Mouse (Mus musculus) liver, embryonic 13.5 days (tissue): Measurements from ENCODE around the gene Rpn1. TPM values are rescaled to one million over a fixed set of nuclear protein-coding genes. Genes with fewer than 3 reads are reported as not detected.

Experiments
- ATAC-seq: fragments of 200-750 bp; cut with Nextera tagmentation; 2 replicates; pipeline ENCODE4 v1.8.0; 2017; ENCODE audit warnings: low read depth, mild to moderate bottlenecking, moderate number of reproducible peaks, moderate library complexity
- DNase-seq: peaks from one replicate; pipeline ENCODE4 v3.0.0; 2022
- H3K27ac ChIP-seq: fragments of 300-500 bp; sonication (generic); 2 replicates; pipeline ENCODE4 v1.5.1; 2015; ENCODE audit warnings: moderate library complexity, mild to moderate bottlenecking, inconsistent platforms
- H3K27me3 ChIP-seq: fragments of 300-500 bp; sonication (generic); 2 replicates; pipeline ENCODE4 v1.6.1; 2015; ENCODE audit warnings: mild to moderate bottlenecking, inconsistent platforms
- H3K36me3 ChIP-seq: fragments of 300-500 bp; sonication (generic); 2 replicates; pipeline ENCODE4 v1.6.1; 2015; ENCODE audit warnings: mild to moderate bottlenecking, inconsistent platforms
- H3K4me1 ChIP-seq: fragments of 300-500 bp; sonication (generic); replicated peaks from 2 replicates; pipeline ENCODE4 v1.6.1; 2015; ENCODE audit warnings: inconsistent platforms
- H3K4me2 ChIP-seq: fragments of 300-500 bp; sonication (generic); 2 replicates; pipeline ENCODE4 v1.6.1; 2015; ENCODE audit warnings: inconsistent platforms, mild to moderate bottlenecking, moderate library complexity
- H3K4me3 ChIP-seq: fragments of 300-500 bp; sonication (generic); replicated peaks from 2 replicates; pipeline ENCODE4 v1.5.1; 2015; ENCODE audit warnings: mild to moderate bottlenecking, inconsistent platforms
- H3K9ac ChIP-seq: fragments of 300-500 bp; sonication (generic); 2 replicates; pipeline ENCODE4 v1.6.1; 2015; ENCODE audit warnings: mild to moderate bottlenecking, inconsistent platforms
- H3K9me3 ChIP-seq: fragments of 300-500 bp; sonication (generic); replicated peaks from 2 replicates; pipeline ENCODE4 v1.6.1; 2016; ENCODE audit warnings: inconsistent platforms
- WGBS: fragments of 180-500 bp; shearing (Covaris S2); methylation state at CpG from one replicate; pipeline ENCODE4 v1.1.7; 2015; ENCODE audit not compliant: insufficient replicate concordance; 5-methylcytosine and 5-hydroxymethylcytosine counted together
- microRNA-seq: library from miRNA; unstranded; fragments of <30 nt; microRNA quantifications from one replicate; pipeline ENCODE4, GENCODE M21; 2016
- polyA plus RNA-seq: library from polyadenylated mRNA; unstranded; fragments of >200 nt; fragmentation: Nextera tagmentation; extraction: Ambion mirVana; gene quantifications from 2 replicates; pipeline ENCODE4 v1.2.1, GENCODE M21; 2015

Gene Rpn1
- polyA plus RNA-seq, 1 experiment from 2014 or later, result 198 TPM

DNA sequence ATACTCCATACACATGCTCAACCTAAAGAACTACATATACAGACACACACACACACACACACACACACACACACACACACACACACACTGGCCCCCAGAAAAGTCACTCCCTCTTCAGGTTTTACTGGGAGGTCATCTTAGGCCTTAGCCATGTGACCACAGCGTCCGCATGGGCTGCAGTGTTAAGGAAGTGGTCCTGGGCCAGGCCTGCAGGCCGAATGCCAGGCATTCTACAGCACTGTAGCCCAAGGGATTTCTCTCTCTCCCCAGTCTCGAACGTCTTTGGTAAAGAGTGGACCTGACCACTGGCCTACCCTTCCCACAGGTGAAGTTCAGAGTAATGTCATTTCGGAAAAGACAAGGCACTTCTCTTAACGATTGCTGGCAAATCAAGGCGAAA is 62.3 kb downstream of the Rpn1 start:
- H3K4me1 ChIP-seq, result no peaks in the 10 kb centered on the region
- WGBS, result 72% methylated on average over 8 of the region's 8 CpGs
- ATAC-seq (no peak), DNase-seq (no peak)
- H3K9me3 ChIP-seq, result no peaks in the 10 kb centered on the region
- no peak overlapping the region for H3K4me2 ChIP-seq
- H3K27ac ChIP-seq, result no peak overlapping the region
- no peak overlapping the region for H3K9ac ChIP-seq
- no peak overlapping the region for H3K4me3 ChIP-seq
- 0 out of 2 replicates have a peak, but pooled peaks cover 5% of the 10 kb centered on the region for H3K27me3 ChIP-seq
- H3K36me3 ChIP-seq, result no peaks in the 10 kb centered on the region

DNA sequence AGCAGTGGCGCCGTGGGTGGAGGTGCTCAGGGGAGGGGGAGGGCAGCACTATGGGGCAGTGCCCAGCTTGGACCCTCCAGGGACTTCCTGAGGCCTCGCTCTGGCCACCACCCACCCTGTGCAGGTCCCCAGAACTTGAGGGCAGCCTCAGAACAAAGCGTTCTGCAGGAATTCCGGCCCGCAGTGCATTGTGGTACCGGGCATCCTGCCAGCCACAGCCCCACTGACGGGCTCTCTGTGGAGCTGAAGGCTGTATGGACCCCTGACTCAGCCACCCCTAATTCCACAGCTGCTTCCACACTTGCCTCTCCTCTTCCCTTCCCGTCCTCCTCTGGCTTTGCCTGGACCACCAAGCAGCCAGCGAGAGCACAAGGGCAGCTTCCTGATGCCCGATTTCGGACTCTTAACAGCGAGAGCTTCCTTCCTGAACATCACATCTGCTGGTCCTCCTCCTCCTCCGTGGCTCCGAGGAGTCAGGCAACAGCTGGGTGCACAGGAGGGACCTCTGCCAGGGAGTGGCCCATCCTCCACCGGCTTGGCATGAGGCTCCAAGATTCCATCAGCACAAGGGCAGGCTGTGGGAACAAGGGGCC is 63.2 kb downstream of the Rpn1 start:
- Histone ChIP-seq H3K4me3 (no peak overlapping the region), H3K27ac (no peak overlapping the region), H3K27me3 (0 out of 2 replicates have a peak, but pooled peaks cover 5% of the 10 kb centered on the region), H3K4me1 (no peaks in the 10 kb centered on the region), H3K9me3 (no peaks in the 10 kb centered on the region), H3K9ac (no peak overlapping the region), H3K4me2 (no peak overlapping the region), H3K36me3 (no peaks in the 10 kb centered on the region)
- whole genome bisulfite sequencing, result 49% methylated on average over 16 of the region's 16 CpGs
- DNase-seq, result no peak
- ATAC-seq, result 0 out of 2 replicates have a peak, but pooled peaks have one; percentile 10

DNA sequence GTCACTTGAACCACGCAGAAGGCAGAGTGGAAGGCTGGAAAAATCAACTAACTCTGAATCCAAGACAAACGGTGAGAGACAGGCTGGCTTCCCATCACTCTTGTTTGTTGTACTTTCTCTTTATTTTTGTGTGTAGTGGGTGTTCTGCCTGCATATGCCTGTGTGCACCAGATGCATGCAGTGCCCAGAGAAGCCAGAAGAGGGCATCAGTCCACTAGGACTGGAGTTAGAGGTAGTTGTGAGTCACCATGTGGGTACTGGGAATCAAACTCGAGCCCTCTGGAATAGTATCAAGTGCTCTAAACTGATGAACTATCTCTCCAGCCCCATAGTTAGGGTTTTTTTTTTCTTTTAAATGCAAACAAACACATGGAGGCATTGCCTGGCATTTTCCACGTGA is 67.1 kb downstream of the Rpn1 start:
- Histone ChIP-seq H3K9ac (no peak overlapping the region), H3K4me3 (no peak overlapping the region), H3K27me3 (0 out of 2 replicates have a peak, but pooled peaks cover 5% of the 10 kb centered on the region), H3K9me3 (no peaks in the 10 kb centered on the region), H3K4me1 (peaks cover 17% of the 10 kb centered on the region), H3K27ac (no peak overlapping the region), H3K4me2 (no peak overlapping the region), H3K36me3 (no peaks in the 10 kb centered on the region)
- DNase-seq (no peak), ATAC-seq (no peak)
- 64% methylated on average over 4 of the region's 4 CpGs for WGBS

GRCm38 (mm10) chr6:88152127-88152705 is 67.9 kb downstream of the Rpn1 start:
- H3K4me2 ChIP-seq, result peak overlapping the region; percentile 17
- 42% methylated on average over 14 of the region's 14 CpGs for WGBS

GRCm38 (mm10) chr6:88152979-88153378 is 68.7 kb downstream of the Rpn1 start:
- no peak for DNase-seq
- Histone ChIP-seq H3K9me3 (no peaks in the 10 kb centered on the region), H3K36me3 (no peaks in the 10 kb centered on the region), H3K27me3 (0 out of 2 replicates have a peak, but pooled peaks cover 5% of the 10 kb centered on the region), H3K4me3 (no peak overlapping the region), H3K9ac (no peak overlapping the region), H3K4me1 (peaks cover 17% of the 10 kb centered on the region), H3K27ac (no peak overlapping the region), H3K4me2 (no peak overlapping the region)
- no peak for ATAC-seq
- 65% methylated on average over 6 of the region's 6 CpGs for WGBS

More at GRCm38 (mm10) chr6:88152127-88152705, 67.9 kb downstream of the Rpn1 start:
- ATAC-seq, result no peak
- no peaks in the 10 kb centered on the region for H3K9me3 ChIP-seq
- H3K4me3 ChIP-seq, result no peak overlapping the region; the same call in 1 of the 2 replicates
- DNase-seq, result no peak
- H3K27me3 ChIP-seq, result 0 out of 2 replicates have a peak, but pooled peaks cover 5% of the 10 kb centered on the region
- H3K4me1 ChIP-seq, result peaks cover 17% of the 10 kb centered on the region
- H3K36me3 ChIP-seq, result no peaks in the 10 kb centered on the region
- H3K9ac ChIP-seq, result no peak overlapping the region
- H3K27ac ChIP-seq, result no peak overlapping the region

Small RNAs within 50 kb of the gene (microRNA-seq; reads per million reads assigned to microRNA genes)
- not detected for gene Mir6376

Other genes with a start within 250 kb of the Rpn1 start
- gene Gm45140, start 248.7 kb upstream of the Rpn1 start, polyA plus RNA-seq, result 3.5 and 5.8 TPM in 2 replicates
- gene Isy1, start 245.7 kb upstream of the Rpn1 start, polyA plus RNA-seq, result 51.5 and 63.6 TPM in 2 replicates
- 786 and 880 TPM in 2 replicates for gene Cnbp, start 233.4 kb upstream of the Rpn1 start, polyA plus RNA-seq
- 56.9 and 66.9 TPM in 2 replicates for gene Copg1, start 196.7 kb upstream of the Rpn1 start, polyA plus RNA-seq
- 23.1 and 24.9 TPM in 2 replicates for gene Hmces, start 170.5 kb upstream of the Rpn1 start, polyA plus RNA-seq
- gene H1fx, start 102.8 kb upstream of the Rpn1 start, polyA plus RNA-seq, result 1.8 and 2.5 TPM in 2 replicates
- 108 and 132 TPM in 2 replicates for gene Rab7, start 39.2 kb upstream of the Rpn1 start, polyA plus RNA-seq
- gene Gata2, start 109.4 kb downstream of the Rpn1 start, polyA plus RNA-seq, result 6.9 and 7.4 TPM in 2 replicates
- not detected in 2 replicates for gene Dnajb8, start 137.8 kb downstream of the Rpn1 start, polyA plus RNA-seq